Mouse (Mus musculus) layer of hippocampus, postnatal 25 days (tissue): ENCODE results near the gene Ugt1a2. TPM values are rescaled to one million over a fixed set of nuclear protein-coding genes. Genes with fewer than 3 reads are reported as not detected.

ENCODE experiments used
- DNase-seq, 2 experiments: peaks; one replicate each; pipeline ENCODE4 v3.0.0; 2022; ENCODE audit warnings: mixed read lengths in 2 of 2, low spot score in 1 of 2; ENCODE audit errors: extremely low spot score in 1 of 2
- total RNA-seq, 2 experiments: library from RNA; stranded (reverse); gene quantifications; 2 replicates each; pipeline ENCODE4 v1.2.3; 2021

The Ugt1a2 gene
- total RNA-seq, 2 experiments from 2014 or later: not detected

GRCm38 (mm10) chr1:88232664-88233380, 32.4 kb downstream of the Ugt1a2 start:
- no peak for DNase-seq

DNA sequence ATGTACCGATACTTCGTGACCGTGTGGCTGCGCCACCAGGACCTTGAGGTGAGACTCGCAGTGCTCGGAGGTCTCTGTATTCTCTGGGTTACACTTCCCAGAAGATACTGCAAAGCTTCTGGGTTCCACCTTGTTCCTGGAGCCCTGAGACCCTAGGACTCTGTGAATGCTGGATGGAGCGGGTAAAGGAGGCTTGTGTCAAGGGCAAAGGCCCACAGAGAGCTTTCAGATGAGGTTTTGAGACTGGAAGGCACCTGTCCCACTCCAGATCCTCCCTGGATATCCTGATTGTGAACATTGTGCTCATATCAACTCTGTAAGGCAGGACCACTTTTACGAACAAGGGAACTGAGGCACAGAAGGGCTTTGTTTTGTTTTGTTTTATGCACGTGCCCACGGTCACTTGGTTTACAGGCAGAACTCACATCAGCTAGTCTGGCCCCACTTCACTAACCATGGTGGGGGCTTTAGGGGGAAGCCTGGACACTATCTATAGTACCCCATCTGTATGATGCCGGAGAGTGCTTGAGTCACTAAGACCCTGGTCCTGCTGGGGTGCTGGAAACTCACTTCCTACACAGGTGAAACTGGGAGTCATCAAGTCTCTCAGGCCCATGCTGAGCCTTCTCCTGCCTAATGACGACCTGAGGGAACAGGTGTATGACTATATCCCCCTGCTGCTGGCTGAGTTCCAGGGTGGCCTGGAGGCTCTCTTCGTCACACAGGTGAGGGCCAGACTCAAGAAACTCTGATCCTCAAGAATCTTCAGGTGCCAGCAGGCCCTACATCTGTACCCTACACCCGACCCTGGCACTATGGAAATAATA, 33.2 kb downstream of the Ugt1a2 start:
- DNase-seq: no peak

- DNase-seq: no peak
Measured at GRCm38 (mm10) chr1:88234248-88234610, 33.8 kb downstream of the Ugt1a2 start.

DNA sequence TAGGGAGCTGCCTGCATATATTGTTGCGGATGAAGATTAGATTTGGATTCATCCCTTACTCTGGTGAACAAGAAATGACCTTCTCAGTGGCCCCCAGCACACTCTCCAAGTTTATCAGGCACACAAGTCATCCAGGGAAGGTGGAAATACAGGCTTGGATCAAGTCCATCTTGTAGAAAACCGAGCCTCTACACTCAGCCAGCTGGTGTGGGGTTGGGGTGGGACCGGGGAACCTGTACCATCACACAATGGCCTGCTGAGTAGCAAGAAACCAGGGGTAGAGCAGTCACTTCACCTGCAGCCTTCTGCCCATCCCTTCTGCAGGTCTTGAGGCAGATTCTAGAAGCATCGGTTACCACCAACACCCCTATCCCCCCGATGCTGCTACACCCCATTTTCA, 34.2 kb downstream of the Ugt1a2 start:
- DNase-seq: no peak

- no peak for DNase-seq
Measured at GRCm38 (mm10) chr1:88235046-88235893, 34.9 kb downstream of the Ugt1a2 start.

- DNase-seq: no peak
Measured at GRCm38 (mm10) chr1:88235894-88236415, 35.6 kb downstream of the Ugt1a2 start.

DNA sequence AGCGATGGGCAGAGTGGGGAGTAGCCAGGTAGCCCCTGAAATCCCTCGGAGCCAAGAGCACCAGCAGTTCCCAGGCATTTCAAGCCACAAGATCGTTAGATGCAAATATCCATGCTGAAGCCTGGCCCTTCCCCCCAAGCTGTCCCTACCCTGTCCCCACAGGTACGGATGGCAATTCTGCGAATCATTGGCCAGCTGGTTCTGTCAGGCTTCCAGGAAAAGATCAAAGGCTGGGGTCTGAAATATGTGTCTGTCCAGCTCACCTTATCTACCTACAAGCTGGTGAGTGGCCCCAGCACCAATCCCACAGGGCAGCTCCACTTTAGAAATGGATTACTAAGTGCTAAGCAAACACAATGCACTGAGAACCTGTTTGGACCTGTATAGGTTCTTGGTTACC, 36.9 kb downstream of the Ugt1a2 start:
- DNase-seq: no peak

DNA sequence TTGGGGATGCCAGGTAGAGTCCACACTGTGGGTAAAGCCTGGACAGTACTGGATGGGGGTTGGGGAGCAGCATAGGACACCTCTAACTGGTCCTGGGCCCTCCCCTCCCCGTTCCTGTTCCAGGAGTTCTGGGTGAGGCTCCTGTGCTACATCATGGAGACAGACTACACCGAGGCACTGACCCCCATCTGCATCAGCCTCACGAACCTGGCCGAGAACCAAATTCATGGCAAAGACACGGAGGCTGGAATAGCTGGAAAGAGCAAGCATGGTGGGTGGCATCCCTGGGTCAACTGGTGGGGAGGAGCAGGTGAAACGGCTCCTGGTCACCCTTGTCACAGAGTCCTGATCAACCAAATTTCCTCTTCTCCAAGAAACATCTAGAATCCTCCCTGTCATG, 38.4 kb downstream of the Ugt1a2 start:
- no peak for DNase-seq

DNA sequence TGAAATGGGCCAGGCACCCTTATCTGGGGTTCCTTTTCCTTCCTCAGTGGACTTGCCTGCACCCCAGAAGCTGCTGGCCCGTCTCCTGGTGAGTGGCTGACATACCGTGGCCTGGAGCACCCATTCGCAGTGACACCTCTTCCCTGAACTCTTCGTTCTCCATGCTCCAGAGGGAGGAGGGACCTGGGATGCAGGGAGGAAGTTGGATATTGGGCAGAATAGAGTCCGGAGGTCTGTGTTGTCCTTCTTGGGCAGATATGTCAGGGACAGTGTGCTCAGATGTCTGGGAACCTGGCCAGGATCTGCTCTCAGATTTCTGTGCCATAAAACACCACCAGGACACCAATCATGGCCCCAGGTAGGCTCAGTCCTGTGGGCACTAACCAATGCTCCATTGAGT, 39.7 kb downstream of the Ugt1a2 start:
- DNase-seq: no peak

GRCm38 (mm10) chr1:88240579-88240978, 40.2 kb downstream of the Ugt1a2 start:
- DNase-seq: no peak

DNA sequence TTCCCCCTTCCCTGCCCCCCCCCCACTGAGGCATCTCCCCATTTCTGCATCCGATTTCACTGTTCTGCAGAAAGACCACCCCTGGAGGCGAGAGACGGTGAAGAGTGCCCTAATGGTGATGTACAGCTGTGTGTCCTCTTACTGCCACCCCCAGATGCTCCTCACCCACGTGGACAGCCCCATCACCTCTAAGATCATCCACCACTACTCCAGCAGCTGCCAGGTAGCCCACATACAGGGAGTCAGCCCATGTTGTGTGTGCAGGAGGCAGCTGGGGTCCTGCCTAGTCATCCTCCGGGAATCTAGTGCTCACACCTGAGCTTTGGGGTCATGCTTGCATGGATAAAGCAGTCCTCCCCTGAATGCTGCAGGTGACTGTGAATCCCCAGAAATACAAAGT, 43.5 kb downstream of the Ugt1a2 start:
- no peak for DNase-seq

DNA sequence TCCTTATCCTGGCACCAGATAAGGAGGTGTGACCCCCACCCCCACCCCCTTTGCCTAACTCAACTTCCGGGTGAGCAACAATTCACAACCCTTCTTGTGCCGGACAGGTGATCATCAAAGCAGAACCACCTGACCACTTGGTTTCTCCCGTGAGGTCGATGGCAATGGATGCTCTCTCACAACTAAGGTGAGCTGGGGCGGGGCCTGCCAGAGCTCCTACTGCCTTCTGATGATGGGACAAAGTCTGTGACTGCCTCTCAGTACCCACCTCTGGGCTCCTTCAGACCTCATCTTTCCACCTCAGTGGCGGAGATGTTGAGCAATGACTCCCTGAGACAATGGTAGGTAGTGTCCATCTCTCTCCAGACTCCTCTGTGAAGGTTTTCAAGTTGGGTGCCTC, 45.5 kb downstream of the Ugt1a2 start:
- no peak for DNase-seq

DNA sequence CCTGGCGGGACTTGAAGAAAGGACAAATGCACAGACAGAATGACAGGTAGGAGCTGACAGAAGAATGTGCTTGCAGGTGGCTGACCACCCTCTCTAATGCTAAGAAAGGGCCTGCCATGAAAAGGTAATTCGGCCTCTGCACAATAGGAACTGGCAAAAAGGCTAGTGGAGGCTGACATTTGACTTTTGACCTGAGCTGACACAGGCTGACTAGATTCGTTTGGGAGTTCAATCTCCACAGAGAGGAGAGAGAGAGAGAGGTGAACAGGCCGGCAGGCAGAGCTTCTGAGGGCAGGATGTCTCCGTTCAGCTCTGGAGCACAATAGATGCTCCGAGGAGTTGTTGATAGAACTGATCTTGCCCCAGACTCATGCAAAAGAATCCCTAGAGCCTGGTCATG, 46.0 kb downstream of the Ugt1a2 start:
- DNase-seq: no peak

GRCm38 (mm10) chr1:88247660-88248059, 47.3 kb downstream of the Ugt1a2 start:
- no peak for DNase-seq

- DNase-seq: no peak
Measured at GRCm38 (mm10) chr1:88248658-88249057, 48.3 kb downstream of the Ugt1a2 start.

DNA sequence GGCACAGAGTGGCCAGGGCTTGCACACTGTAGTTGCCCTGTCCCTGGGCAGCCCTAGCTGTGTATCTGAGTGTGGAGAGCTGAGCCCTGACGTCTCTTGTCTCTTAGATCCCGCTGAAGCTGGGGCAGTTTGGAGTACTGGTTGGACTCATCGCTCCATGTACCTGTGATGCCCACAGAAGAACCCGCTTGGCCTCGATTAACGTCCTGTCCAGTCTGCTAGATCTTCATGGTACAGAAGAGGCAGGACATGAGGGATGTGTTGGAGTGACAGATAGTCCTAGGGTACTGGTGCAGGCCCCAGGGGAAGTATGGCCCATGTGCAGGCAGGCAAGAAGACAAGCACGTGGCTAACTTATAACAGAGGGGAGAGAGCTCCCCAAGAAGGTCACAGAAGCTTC, 49.2 kb downstream of the Ugt1a2 start:
- DNase-seq: no peak

DNA sequence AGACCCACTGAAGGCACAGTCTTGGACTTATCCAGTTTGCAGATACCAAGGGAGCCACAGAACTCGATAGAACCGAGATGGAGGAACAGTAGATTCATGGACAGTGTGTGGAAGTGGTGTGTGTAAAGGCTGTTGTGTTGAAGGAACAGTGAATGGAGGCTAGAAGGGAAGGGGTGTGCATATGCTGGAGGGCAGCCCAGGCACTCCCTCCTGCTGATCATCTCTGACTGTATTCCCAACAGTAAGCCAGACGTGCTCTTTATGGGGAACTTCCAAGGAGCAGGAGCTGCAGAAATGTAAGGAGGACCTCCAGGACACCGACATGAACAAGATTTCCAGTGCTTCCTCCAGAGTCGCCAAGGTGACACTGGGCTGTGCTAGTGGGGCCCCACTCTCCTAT, 49.6 kb downstream of the Ugt1a2 start:
- no peak for DNase-seq

DNA sequence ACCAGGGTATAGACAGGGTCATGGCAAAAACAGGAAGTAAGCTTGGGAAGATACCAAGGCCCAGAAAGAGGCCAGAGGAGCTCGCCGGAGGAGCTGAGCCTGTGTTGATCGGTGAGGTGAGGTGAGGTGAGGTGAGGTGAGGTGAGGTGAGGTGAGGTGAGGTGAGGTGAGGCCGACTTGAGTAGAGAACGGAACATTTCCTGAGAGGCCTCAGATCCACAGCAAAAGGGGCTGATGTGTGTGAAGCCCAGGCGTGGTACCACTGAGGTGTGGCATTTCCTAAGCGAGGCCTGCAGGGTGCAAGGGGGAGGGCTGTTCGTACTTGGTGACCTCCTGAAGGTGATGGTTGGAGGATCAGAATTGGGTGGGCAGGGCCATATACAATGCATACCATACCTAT, 52.7 kb downstream of the Ugt1a2 start:
- no peak for DNase-seq

DNA sequence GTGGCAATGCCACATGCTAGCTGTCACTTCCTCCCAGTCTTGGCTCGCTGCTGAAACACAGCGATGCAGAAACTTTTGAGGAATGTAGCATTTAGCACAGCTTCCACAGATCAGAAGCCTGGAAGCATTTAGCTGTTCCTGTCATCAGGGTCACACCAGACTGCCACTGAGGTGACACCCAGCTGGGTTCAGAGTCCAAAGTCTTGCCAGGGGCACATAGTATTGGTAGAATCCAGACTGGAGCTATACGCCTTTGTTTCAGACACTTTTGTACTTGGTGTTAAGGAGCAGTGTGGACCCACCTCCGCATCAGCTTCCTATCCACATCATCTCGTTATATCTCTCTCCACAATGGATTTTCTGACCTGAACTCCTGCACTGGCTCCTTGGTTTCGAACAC, 53.1 kb downstream of the Ugt1a2 start:
- no peak for DNase-seq

DNA sequence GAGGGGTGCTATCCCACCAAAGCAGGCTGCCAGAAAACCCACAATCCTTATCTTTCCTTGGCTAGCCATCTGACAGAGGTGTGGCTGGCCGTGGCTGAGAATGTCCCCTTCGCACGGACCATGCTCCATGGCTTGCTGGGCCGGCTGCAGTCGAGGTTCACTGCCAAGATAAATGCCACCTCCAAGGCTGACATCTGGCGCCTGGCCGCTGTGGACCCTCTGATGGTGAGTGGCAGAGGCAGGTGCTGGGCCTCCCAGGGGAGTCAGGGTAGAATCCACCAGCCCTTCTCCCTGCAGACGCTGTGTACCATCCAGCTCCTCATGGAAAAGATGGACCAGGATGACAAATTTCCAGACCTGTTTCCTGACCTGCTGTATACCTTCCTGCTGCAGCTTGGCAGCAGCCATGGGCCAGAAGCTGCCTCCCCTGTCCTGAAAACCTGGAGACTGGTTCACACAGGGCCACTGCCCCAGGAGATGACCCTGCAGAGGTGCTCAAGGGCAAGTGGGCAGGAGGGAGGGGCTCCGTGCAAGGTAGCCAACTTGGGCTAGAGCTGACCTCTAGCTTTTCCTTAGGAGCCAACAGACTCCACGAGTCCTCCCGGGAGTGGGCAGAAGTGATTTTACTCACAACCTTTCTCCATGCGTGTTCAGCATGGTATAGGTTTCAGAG, 54.5 kb downstream of the Ugt1a2 start:
- DNase-seq: no peak
